Mouse (Mus musculus): Measurements from ENCODE around the gene Cplane1. TPM values are rescaled to one million over a fixed set of nuclear protein-coding genes. Genes with fewer than 3 reads are reported as not detected.

Gene Cplane1
- polyA plus RNA-seq, 1 experiment from 2014 or later: 1.9 TPM

DNA sequence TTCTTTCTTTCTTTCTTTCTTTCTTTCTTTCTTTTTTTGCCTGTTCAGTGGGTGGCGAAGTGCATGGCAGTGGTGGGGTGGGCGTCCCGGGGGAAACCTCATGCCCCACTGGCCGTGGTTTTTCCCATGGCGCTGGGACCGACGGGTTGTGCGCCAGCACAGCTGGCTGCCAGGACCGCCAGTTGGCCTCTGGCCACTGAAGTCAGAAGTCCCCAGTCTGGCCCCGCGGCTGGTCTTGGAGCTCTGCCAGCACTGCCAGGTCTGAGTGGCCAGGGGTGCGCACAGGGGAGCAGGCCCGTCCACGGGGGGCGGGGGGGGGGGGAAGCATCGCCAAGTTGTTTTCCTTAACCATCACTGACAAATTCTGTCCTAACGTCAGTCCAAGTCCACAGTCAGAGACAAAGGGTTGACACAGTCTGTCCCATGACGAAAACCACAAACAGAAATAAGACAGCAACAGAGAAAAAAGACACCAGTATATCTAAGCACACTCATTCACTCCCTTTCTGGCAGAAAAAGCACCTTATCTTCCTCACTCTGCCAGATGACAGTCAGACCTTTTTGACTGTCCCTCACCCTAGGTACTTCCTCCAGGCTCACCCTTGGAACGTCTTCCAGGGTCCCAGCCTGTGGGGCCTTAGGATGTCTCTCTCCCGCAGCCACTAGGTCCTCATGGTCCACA lies 111.2 kb downstream of the Cplane1 start:
- Histone ChIP-seq H3K9ac (ENCODE audit: low read depth, low read length) (0 out of 2 replicates have a peak overlapping the region, but pooled peaks have one; percentile 37), H3K4me3 (ENCODE audit: low read depth, low read length) (peak overlapping the region; percentile 42), H3K4me2 (replicated peaks; ENCODE audit: low read depth) (peak overlapping the region; percentile 76), H3K36me3 (ENCODE audit: control insufficient read depth, insufficient read depth) (no peaks in the 10 kb centered on the region), H3K27ac (ENCODE audit: low read depth, low read length) (no peak overlapping the region), H3K27me3 (replicated peaks; ENCODE audit: control insufficient read depth, insufficient read depth, low read length) (no peaks in the 10 kb centered on the region), H3K4me1 (replicated peaks; ENCODE audit: control insufficient read depth, insufficient read depth, low read length) (no peaks in the 10 kb centered on the region), H3K9me3 (ENCODE audit: control insufficient read depth) (no peaks in the 10 kb centered on the region)
- no peak for TF ChIP-seq CTCF (IDR thresholded peaks at IDR 0.05; ENCODE audit: low read depth)
- ATAC-seq: no peak
- WGBS: 58% methylated on average over 20 of the region's 20 CpGs

GRCm38 (mm10) chr15:8281701-8282100 lies 112.8 kb downstream of the Cplane1 start:
- Histone ChIP-seq H3K27ac (ENCODE audit: low read depth, low read length) (no peak overlapping the region), H3K9ac (ENCODE audit: low read depth, low read length) (no peak overlapping the region), H3K4me3 (ENCODE audit: low read depth, low read length) (no peak overlapping the region), H3K4me2 (replicated peaks; ENCODE audit: low read depth) (no peak overlapping the region), H3K4me1 (replicated peaks; ENCODE audit: control insufficient read depth, insufficient read depth, low read length) (no peaks in the 10 kb centered on the region), H3K27me3 (replicated peaks; ENCODE audit: control insufficient read depth, insufficient read depth, low read length) (no peaks in the 10 kb centered on the region), H3K9me3 (ENCODE audit: control insufficient read depth) (no peaks in the 10 kb centered on the region), H3K36me3 (ENCODE audit: control insufficient read depth, insufficient read depth) (no peaks in the 10 kb centered on the region)
- TF ChIP-seq CTCF (IDR thresholded peaks at IDR 0.05; ENCODE audit: low read depth): no peak
- 69% methylated on average over 7 of the region's 7 CpGs for WGBS
- ATAC-seq: no peak

DNA sequence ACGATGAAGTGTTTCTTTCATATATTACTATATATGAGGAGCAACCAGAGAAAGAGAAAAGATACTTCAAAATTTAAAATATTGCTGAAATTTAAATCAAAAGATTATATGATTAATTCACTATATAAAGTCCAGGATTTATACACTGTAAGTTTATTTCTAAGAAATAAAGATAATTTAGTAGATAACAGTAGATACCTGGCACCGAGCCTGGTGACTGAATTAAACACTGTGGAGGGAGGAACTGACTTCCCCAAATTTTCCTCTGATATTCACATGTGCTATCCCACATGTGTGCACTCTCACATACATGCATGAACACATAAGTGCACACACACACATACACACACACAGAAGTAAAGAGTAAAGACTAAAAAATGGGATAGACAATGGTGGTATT lies 113.2 kb downstream of the Cplane1 start:
- no peak overlapping the region for H3K9ac ChIP-seq (ENCODE audit: low read depth, low read length)
- H3K27me3 ChIP-seq (replicated peaks; ENCODE audit: control insufficient read depth, insufficient read depth, low read length): no peaks in the 10 kb centered on the region
- H3K27ac ChIP-seq (ENCODE audit: low read depth, low read length): no peak overlapping the region
- ATAC-seq: no peak
- 73% methylated on average over 2 of the region's 2 CpGs for WGBS
- TF ChIP-seq CTCF (IDR thresholded peaks at IDR 0.05; ENCODE audit: low read depth): no peak
- no peaks in the 10 kb centered on the region for H3K4me1 ChIP-seq (replicated peaks; ENCODE audit: control insufficient read depth, insufficient read depth, low read length)
- no peak overlapping the region for H3K4me3 ChIP-seq (ENCODE audit: low read depth, low read length)
- no peak overlapping the region for H3K4me2 ChIP-seq (replicated peaks; ENCODE audit: low read depth)
- no peaks in the 10 kb centered on the region for H3K36me3 ChIP-seq (ENCODE audit: control insufficient read depth, insufficient read depth)
- no peaks in the 10 kb centered on the region for H3K9me3 ChIP-seq (ENCODE audit: control insufficient read depth)

GRCm38 (mm10) chr15:8291251-8291650 lies 122.3 kb downstream of the Cplane1 start:
- ATAC-seq: 0 out of 2 replicates have a peak, but pooled peaks have one; percentile 40
- TF ChIP-seq CTCF (IDR thresholded peaks at IDR 0.05; ENCODE audit: low read depth): peak; percentile 27
- WGBS: 86% methylated on average over 14 of the region's 14 CpGs
- H3K9me3 ChIP-seq (ENCODE audit: control insufficient read depth): no peaks in the 10 kb centered on the region
- no peak overlapping the region for H3K4me2 ChIP-seq (replicated peaks; ENCODE audit: low read depth)
- H3K4me3 ChIP-seq (ENCODE audit: low read depth, low read length): no peak overlapping the region
- no peak overlapping the region for H3K27ac ChIP-seq (ENCODE audit: low read depth, low read length)
- no peaks in the 10 kb centered on the region for H3K27me3 ChIP-seq (replicated peaks; ENCODE audit: control insufficient read depth, insufficient read depth, low read length)
- no peaks in the 10 kb centered on the region for H3K4me1 ChIP-seq (replicated peaks; ENCODE audit: control insufficient read depth, insufficient read depth, low read length)
- H3K9ac ChIP-seq (ENCODE audit: low read depth, low read length): no peak overlapping the region
- H3K36me3 ChIP-seq (ENCODE audit: control insufficient read depth, insufficient read depth): peaks cover 41% of the 10 kb centered on the region

DNA sequence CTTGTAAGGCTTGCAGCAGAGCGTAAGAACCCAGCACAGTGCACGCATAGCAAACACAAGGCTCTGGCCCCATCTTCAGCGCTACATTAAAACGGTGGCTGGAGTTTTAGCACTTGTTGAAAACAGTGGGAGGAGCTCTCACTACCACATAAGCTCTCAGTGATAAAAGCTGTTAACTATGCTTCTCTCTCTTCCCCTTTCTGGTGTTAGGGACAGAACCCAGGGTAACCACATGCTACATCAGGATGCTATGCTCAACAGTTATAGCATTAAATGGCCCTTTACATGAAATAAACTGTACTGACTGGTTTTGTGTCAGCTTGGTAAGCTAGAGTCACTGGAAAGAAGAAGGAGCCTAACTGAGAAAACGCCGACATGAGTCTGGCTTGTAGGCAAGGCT lies 125.2 kb downstream of the Cplane1 start:
- Histone ChIP-seq H3K36me3 (ENCODE audit: control insufficient read depth, insufficient read depth) (peaks cover 59% of the 10 kb centered on the region), H3K4me1 (replicated peaks; ENCODE audit: control insufficient read depth, insufficient read depth, low read length) (no peaks in the 10 kb centered on the region), H3K27ac (ENCODE audit: low read depth, low read length) (no peak overlapping the region), H3K9me3 (ENCODE audit: control insufficient read depth) (no peaks in the 10 kb centered on the region), H3K9ac (ENCODE audit: low read depth, low read length) (no peak overlapping the region), H3K4me2 (replicated peaks; ENCODE audit: low read depth) (no peak overlapping the region), H3K4me3 (ENCODE audit: low read depth, low read length) (no peak overlapping the region), H3K27me3 (replicated peaks; ENCODE audit: control insufficient read depth, insufficient read depth, low read length) (no peaks in the 10 kb centered on the region)
- no peak for ATAC-seq
- TF ChIP-seq CTCF (IDR thresholded peaks at IDR 0.05; ENCODE audit: low read depth): no peak
- WGBS: 92% methylated on average over 6 of the region's 6 CpGs

DNA sequence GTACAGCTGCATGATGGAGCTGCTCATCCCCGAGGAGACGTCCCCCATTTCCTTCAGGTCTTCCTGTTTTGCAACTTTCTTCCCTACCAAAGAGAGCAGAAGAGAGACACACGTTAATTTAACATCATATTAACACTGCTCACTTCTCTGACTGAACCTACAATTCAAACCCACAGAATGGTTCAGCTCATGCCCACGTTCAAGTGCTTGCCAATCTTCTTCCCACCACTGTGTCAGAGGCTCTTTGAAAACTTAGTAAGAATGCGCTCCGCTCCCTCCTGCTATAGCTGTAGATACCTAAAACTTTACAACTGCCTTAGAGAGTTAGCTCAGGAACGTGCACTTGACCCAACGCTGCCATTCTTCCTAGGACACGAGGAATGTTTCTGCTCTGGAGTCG lies 134.0 kb downstream of the Cplane1 start:
- H3K27ac ChIP-seq (ENCODE audit: low read depth, low read length): no peak overlapping the region
- no peak overlapping the region for H3K9ac ChIP-seq (ENCODE audit: low read depth, low read length)
- no peak for TF ChIP-seq CTCF (IDR thresholded peaks at IDR 0.05; ENCODE audit: low read depth)
- H3K4me3 ChIP-seq (ENCODE audit: low read depth, low read length): no peak overlapping the region
- WGBS: 89% methylated on average over 10 of the region's 10 CpGs
- ATAC-seq: no peak
- no peaks in the 10 kb centered on the region for H3K9me3 ChIP-seq (ENCODE audit: control insufficient read depth)
- peaks cover 75% of the 10 kb centered on the region for H3K36me3 ChIP-seq (ENCODE audit: control insufficient read depth, insufficient read depth)
- no peaks in the 10 kb centered on the region for H3K4me1 ChIP-seq (replicated peaks; ENCODE audit: control insufficient read depth, insufficient read depth, low read length)
- H3K4me2 ChIP-seq (replicated peaks; ENCODE audit: low read depth): no peak overlapping the region
- H3K27me3 ChIP-seq (replicated peaks; ENCODE audit: control insufficient read depth, insufficient read depth, low read length): no peaks in the 10 kb centered on the region
